ENCODE assay signal across 8 mouse cellular contexts in genomic region chr11:118603126-118603525, GRCm38 (mm10).
DNase-seq lines count a peak whose midpoint lies in the region; ATAC-seq and TF ChIP-seq lines count a peak whose summit lies in the region.

No protein-coding gene starts in this region.

- no peak for ATAC-seq in heart, embryonic 12.5 days (ENCODE audit: insufficient number of reproducible peaks, low FRiP score)
- no peak for ATAC-seq in lung, postnatal 0 days
- no peak for ATAC-seq in forebrain, embryonic 15.5 days (replicated peaks)
- no peak for ATAC-seq in forebrain, embryonic 12.5 days (ENCODE audit: low FRiP score)

- H3K9me3 ChIP-seq in heart, embryonic 10.5 days, result no peaks in the 10 kb centered on the region
- H3K9me3 ChIP-seq in heart, embryonic 12.5 days (replicated peaks), result no peaks in the 10 kb centered on the region; the same call in 1 of the 2 replicates
- H3K9me3 ChIP-seq in lung, postnatal 0 days (ENCODE audit: low read length), result no peaks in the 10 kb centered on the region
- H3K9me3 ChIP-seq in forebrain, embryonic 15.5 days, result no peaks in the 10 kb centered on the region
- H3K9me3 ChIP-seq in forebrain, embryonic 12.5 days, result no peaks in the 10 kb centered on the region

- no peak overlapping the region for H3K4me3 ChIP-seq in heart, embryonic 10.5 days
- no peak overlapping the region for H3K4me3 ChIP-seq in heart, embryonic 12.5 days
- no peak overlapping the region for H3K4me3 ChIP-seq in lung, postnatal 0 days (ENCODE audit: low read depth, low read length)
- no peak overlapping the region for H3K4me3 ChIP-seq in forebrain, embryonic 15.5 days
- H3K4me3 ChIP-seq in forebrain, embryonic 12.5 days (replicated peaks), result no peak overlapping the region

- H3K36me3 ChIP-seq in heart, embryonic 10.5 days, result no peaks in the 10 kb centered on the region
- no peaks in the 10 kb centered on the region for H3K36me3 ChIP-seq in heart, embryonic 12.5 days
- H3K36me3 ChIP-seq in lung, postnatal 0 days (ENCODE audit: insufficient read depth, low read length), result no peaks in the 10 kb centered on the region
- H3K36me3 ChIP-seq in forebrain, embryonic 15.5 days, result no peaks in the 10 kb centered on the region
- H3K36me3 ChIP-seq in forebrain, embryonic 12.5 days (replicated peaks), result no peaks in the 10 kb centered on the region

- TF ChIP-seq CTCF in lung, postnatal 0 days (IDR thresholded peaks at IDR 0.05), result no peak

- H3K4me2 ChIP-seq in heart, embryonic 12.5 days, result no peak overlapping the region
- no peak overlapping the region for H3K4me2 ChIP-seq in lung, postnatal 0 days (replicated peaks; ENCODE audit: low read depth, low read length)
- no peak overlapping the region for H3K4me2 ChIP-seq in forebrain, embryonic 15.5 days (replicated peaks)
- H3K4me2 ChIP-seq in forebrain, embryonic 12.5 days, result no peak overlapping the region

- no peak overlapping the region for H3K9ac ChIP-seq in heart, embryonic 12.5 days
- H3K9ac ChIP-seq in lung, postnatal 0 days (replicated peaks; ENCODE audit: low read depth), result no peak overlapping the region
- H3K9ac ChIP-seq in forebrain, embryonic 15.5 days (replicated peaks), result no peak overlapping the region
- no peak overlapping the region for H3K9ac ChIP-seq in forebrain, embryonic 12.5 days

- H3K27ac ChIP-seq in heart, embryonic 10.5 days, result no peak overlapping the region
- H3K27ac ChIP-seq in heart, embryonic 12.5 days (ENCODE audit: poor library complexity, severe bottlenecking), result no peak overlapping the region
- no peak overlapping the region for H3K27ac ChIP-seq in lung, postnatal 0 days (ENCODE audit: low read length)
- H3K27ac ChIP-seq in forebrain, embryonic 15.5 days (replicated peaks), result no peak overlapping the region
- no peak overlapping the region for H3K27ac ChIP-seq in forebrain, embryonic 12.5 days

- peaks cover 61% of the 10 kb centered on the region for H3K27me3 ChIP-seq in heart, embryonic 10.5 days (ENCODE audit: insufficient read depth, poor library complexity, severe bottlenecking)
- H3K27me3 ChIP-seq in heart, embryonic 12.5 days (replicated peaks), result peaks cover 71% of the 10 kb centered on the region
- H3K27me3 ChIP-seq in lung, postnatal 0 days (replicated peaks; ENCODE audit: insufficient read depth, low read length), result no peaks in the 10 kb centered on the region
- no peaks in the 10 kb centered on the region for H3K27me3 ChIP-seq in forebrain, embryonic 15.5 days
- peaks cover 35% of the 10 kb centered on the region for H3K27me3 ChIP-seq in forebrain, embryonic 12.5 days

- TF ChIP-seq EP300 in lung, postnatal 0 days (IDR thresholded peaks at IDR 0.05), result no peak

- H3K4me1 ChIP-seq in heart, embryonic 10.5 days, result no peaks in the 10 kb centered on the region
- H3K4me1 ChIP-seq in heart, embryonic 12.5 days (replicated peaks), result no peaks in the 10 kb centered on the region
- H3K4me1 ChIP-seq in lung, postnatal 0 days (ENCODE audit: insufficient read depth, low read depth, low read length), result no peaks in the 10 kb centered on the region
- peaks cover 31% of the 10 kb centered on the region for H3K4me1 ChIP-seq in forebrain, embryonic 15.5 days
- H3K4me1 ChIP-seq in forebrain, embryonic 12.5 days, result peaks cover 22% of the 10 kb centered on the region

- WGBS in heart, embryonic 10.5 days, result 2% methylated on average over 10 of the region's 10 CpGs
- WGBS in heart, embryonic 12.5 days, result 3% methylated on average over 10 of the region's 10 CpGs
- WGBS in lung, postnatal 0 days, result 0% methylated on average over 10 of the region's 10 CpGs
- WGBS in forebrain, embryonic 15.5 days, result 2% methylated on average over 10 of the region's 10 CpGs
- 5% methylated on average over 10 of the region's 10 CpGs for WGBS in forebrain, embryonic 12.5 days

- DNase-seq in heart, embryonic 10.5 days (ENCODE audit: low spot score), result peak; percentile 88
- DNase-seq in ES-CJ7 (ENCODE audit: low read depth, low spot score), result peak; percentile 81
- DNase-seq in embryo, embryonic 9.5 days (ENCODE audit: extremely low spot score), result peak; percentile 77
- peak; percentile 42 for DNase-seq in lung, postnatal 0 days (ENCODE audit: low spot score)
- no peak for DNase-seq in left cerebral cortex, postnatal 14 days (ENCODE audit: low spot score in 2 of 2)

- intact Hi-C loops in left cerebral cortex, postnatal 14 days (cut with DNase I), result no loop called here

Comparison
In these comparisons a context has a peak if more than half of its experiments do, and no peak if none do; other contexts are left out.
1. DNase-seq: peak in heart, embryonic 10.5 days (single experiment), ES-CJ7 (single experiment), embryo, embryonic 9.5 days (single experiment) and lung, postnatal 0 days (single experiment); none in left cerebral cortex, postnatal 14 days (0 of 2).